Mouse (Mus musculus) liver, embryonic 14.5 days (tissue): ENCODE data around the gene Slc17a3. TPM values are rescaled to one million over a fixed set of nuclear protein-coding genes. Genes with fewer than 3 reads are reported as not detected.

Experiments
- ATAC-seq: fragments of 200-750 bp; cut with Nextera tagmentation; 2 replicates; pipeline ENCODE4 v1.8.0; 2017; ENCODE audit warnings: moderate number of reproducible peaks, mild to moderate bottlenecking, moderate library complexity; ENCODE audit not compliant: insufficient read depth
- DNase-seq, 3 experiments: peaks; one replicate each; pipeline ENCODE4 v3.0.0-alpha.2; 2012 to 2013; ENCODE audit warnings: low read depth in 3 of 3, low spot score in 3 of 3
- H3K27ac ChIP-seq: fragments of 300-500 bp; sonication (generic); 2 replicates; pipeline ENCODE4 v1.5.1; 2014; ENCODE audit warnings: moderate library complexity, mild to moderate bottlenecking, control low read depth, inconsistent platforms
- H3K27me3 ChIP-seq: fragments of 300-500 bp; sonication (generic); 2 replicates; pipeline ENCODE4 v1.6.1; 2014; ENCODE audit warnings: mild to moderate bottlenecking, low read length, moderate library complexity; ENCODE audit not compliant: control insufficient read depth, insufficient read depth
- H3K36me3 ChIP-seq: fragments of 300-500 bp; sonication (generic); replicated peaks from 2 replicates; pipeline ENCODE4 v1.6.1; 2014; ENCODE audit warnings: low read depth; ENCODE audit not compliant: control insufficient read depth, insufficient read depth
- H3K4me1 ChIP-seq, 2 experiments: fragments of 200-500 bp in 1 of 2; fragments of 300-500 bp in 1 of 2; sonication (generic) in 1 of 2; replicated peaks; 2 replicates each; pipeline ENCODE4 v1.6.1; 2012 to 2014; ENCODE audit warnings: antibody characterized with exemption in 1 of 2, inconsistent platforms in 1 of 2, low read length in 1 of 2; ENCODE audit not compliant: control insufficient read depth in 2 of 2, insufficient read depth in 2 of 2
- H3K4me2 ChIP-seq: fragments of 300-500 bp; sonication (generic); 2 replicates; pipeline ENCODE4 v1.6.1; 2014; ENCODE audit warnings: low read depth, mild to moderate bottlenecking, control low read depth, moderate library complexity
- H3K4me3 ChIP-seq, 2 experiments: fragments of 200-500 bp in 1 of 2; fragments of 300-500 bp in 1 of 2; sonication (generic) in 1 of 2; 2 replicates each; pipeline ENCODE4 v1.5.1; 2012 to 2014; ENCODE audit warnings: low read depth in 2 of 2, low read length in 2 of 2, mild to moderate bottlenecking in 2 of 2, control low read depth in 1 of 2, inconsistent platforms in 1 of 2, moderate library complexity in 1 of 2; ENCODE audit not compliant: insufficient read depth in 1 of 2
- H3K9ac ChIP-seq: fragments of 300-500 bp; sonication (generic); replicated peaks from 2 replicates; pipeline ENCODE4 v1.6.1; 2014; ENCODE audit warnings: mild to moderate bottlenecking, control low read depth, moderate library complexity
- H3K9me3 ChIP-seq: fragments of 300-500 bp; sonication (generic); 2 replicates; pipeline ENCODE4 v1.6.1; 2016; ENCODE audit warnings: low read length, mixed read lengths; ENCODE audit not compliant: control insufficient read depth
- CTCF ChIP-seq: IDR thresholded peaks from 2 replicates; pipeline ENCODE4 v1.5.1; 2016; ENCODE audit warnings: antibody characterized with exemption, low read depth, control low read depth
- EP300 ChIP-seq: IDR thresholded peaks from 2 replicates; pipeline ENCODE4 v1.6.1; 2016; ENCODE audit warnings: antibody characterized with exemption, low read depth
- WGBS: fragments of 180-500 bp; shearing (Covaris S2); extraction: QIAGEN DNeasy Blood & Tissue Kit; methylation state at CpG from one replicate; pipeline ENCODE4 v1.1.7; 2014; ENCODE audit not compliant: insufficient replicate concordance; 5-methylcytosine and 5-hydroxymethylcytosine counted together
- polyA plus RNA-seq, 2 experiments: library from polyadenylated mRNA; depleted of rRNA in 1 of 2; stranded (reverse) in 1 of 2; unstranded in 1 of 2; fragments of >200 nt; fragmentation: Nextera tagmentation in 1 of 2; extraction: Ambion mirVana in 1 of 2; gene quantifications; 2 replicates each; pipeline versions ENCODE4 v1.2.1 to v1.2.3; 2012 to 2014

Gene Slc17a3
- polyA plus RNA-seq, 2 experiments, result 3.8 to 4.7 TPM

DNA sequence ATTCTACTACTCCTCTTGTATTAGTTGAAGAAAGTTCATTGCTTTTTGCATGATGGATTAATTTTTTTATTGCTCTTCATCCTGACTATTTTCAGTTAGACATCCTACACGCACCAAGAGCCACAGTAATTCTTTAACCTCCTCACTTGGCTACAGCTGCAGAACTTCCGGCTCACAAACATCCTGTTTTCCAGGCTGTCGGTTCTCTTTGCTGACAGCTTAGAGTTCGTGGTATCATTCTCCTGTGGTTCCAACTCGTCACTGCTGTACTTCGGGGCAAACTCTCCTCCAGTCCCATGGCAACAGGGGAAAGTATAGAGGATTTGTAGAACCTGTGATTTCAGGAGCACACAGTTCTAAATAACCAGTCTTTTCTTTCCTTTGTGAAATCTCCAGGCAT is 59.0 kb downstream of the Slc17a3 start:
- no peaks in the 10 kb centered on the region for H3K36me3 ChIP-seq
- H3K27ac ChIP-seq, result no peak overlapping the region
- H3K4me3 ChIP-seq, result no peak overlapping the region
- DNase-seq (no peak), ATAC-seq (no peak)
- no peak overlapping the region for H3K9ac ChIP-seq
- no peaks in the 10 kb centered on the region; a peak in 2 of 4 replicates for H3K4me1 ChIP-seq
- no peaks in the 10 kb centered on the region for H3K27me3 ChIP-seq
- 18% methylated on average over 6 of the region's 6 CpGs for WGBS
- TF ChIP-seq CTCF, result no peak
- no peak for TF ChIP-seq EP300
- no peak overlapping the region for H3K4me2 ChIP-seq
- H3K9me3 ChIP-seq, result no peaks in the 10 kb centered on the region

GRCm38 (mm10) chr13:23906906-23907305 is 67.7 kb downstream of the Slc17a3 start:
- TF ChIP-seq CTCF, result no peak
- TF ChIP-seq EP300, result no peak
- Histone ChIP-seq H3K4me2 (no peak overlapping the region), H3K27ac (no peak overlapping the region), H3K9ac (no peak overlapping the region), H3K4me3 (no peak overlapping the region), H3K9me3 (no peaks in the 10 kb centered on the region), H3K27me3 (no peaks in the 10 kb centered on the region), H3K4me1 (0 out of 4 replicates have a peak, but pooled peaks cover 0 to 6% of the 10 kb centered on the region in 2 experiments), H3K36me3 (no peaks in the 10 kb centered on the region)
- ATAC-seq (no peak), DNase-seq (no peak)
- 71% methylated on average over 5 of the region's 5 CpGs for WGBS

- Histone ChIP-seq H3K27me3 (no peaks in the 10 kb centered on the region), H3K9me3 (no peaks in the 10 kb centered on the region), H3K36me3 (no peaks in the 10 kb centered on the region), H3K4me2 (no peak overlapping the region), H3K4me1 (peaks cover 11 to 24% of the 10 kb centered on the region in 2 experiments; a peak in 2 of 4 replicates), H3K4me3 (no peak overlapping the region), H3K27ac (no peak overlapping the region), H3K9ac (no peak overlapping the region)
- ATAC-seq (no peak), DNase-seq (no peak)
- 29% methylated on average over 5 of the region's 5 CpGs for WGBS
- no peak for TF ChIP-seq EP300
- no peak for TF ChIP-seq CTCF
Measured at GRCm38 (mm10) chr13:23910121-23910520, 70.9 kb downstream of the Slc17a3 start.

Other genes with a start within 250 kb of the Slc17a3 start
- 2.8 and 3.3 TPM in 2 replicates for gene Hist1h2be, start 218.3 kb upstream of the Slc17a3 start, polyA plus RNA-seq (2012; rRNA removed)
- 0.95 and 1.3 TPM in 2 replicates for gene Hist1h2be, start 218.3 kb upstream of the Slc17a3 start, polyA plus RNA-seq (2014; fragmentation: Nextera tagmentation; extraction: Ambion mirVana)
- 6.3 and 8.0 TPM in 2 replicates for gene Hist1h1e, start 216.9 kb upstream of the Slc17a3 start, polyA plus RNA-seq (2012; rRNA removed)
- gene Hist1h1e, start 216.9 kb upstream of the Slc17a3 start, polyA plus RNA-seq (2014; fragmentation: Nextera tagmentation; extraction: Ambion mirVana), result 23.1 and 24.4 TPM in 2 replicates
- gene Hist1h2ac, start 155.5 kb upstream of the Slc17a3 start, polyA plus RNA-seq (2012; rRNA removed), result 1.5 and 1.8 TPM in 2 replicates
- gene Hist1h2ac, start 155.5 kb upstream of the Slc17a3 start, polyA plus RNA-seq (2014; fragmentation: Nextera tagmentation; extraction: Ambion mirVana), result 1.1 and 1.3 TPM in 2 replicates
- gene Hist1h2bc, start 155.2 kb upstream of the Slc17a3 start, polyA plus RNA-seq (2012; rRNA removed), result 67.1 and 79.7 TPM in 2 replicates
- 104 and 106 TPM in 2 replicates for gene Hist1h2bc, start 155.2 kb upstream of the Slc17a3 start, polyA plus RNA-seq (2014; fragmentation: Nextera tagmentation; extraction: Ambion mirVana)
- 0.13 TPM in 1 of 2 replicates, not detected in the other for gene Hist1h1t, start 143.6 kb upstream of the Slc17a3 start, polyA plus RNA-seq (2012; rRNA removed)
- gene Hist1h1t, start 143.6 kb upstream of the Slc17a3 start, polyA plus RNA-seq (2014; fragmentation: Nextera tagmentation; extraction: Ambion mirVana), result not detected in 2 replicates
- 3.5 and 6.2 TPM in 2 replicates for gene Hist1h4c, start 141.0 kb upstream of the Slc17a3 start, polyA plus RNA-seq (2012; rRNA removed)
- 8.5 and 10.1 TPM in 2 replicates for gene Hist1h4c, start 141.0 kb upstream of the Slc17a3 start, polyA plus RNA-seq (2014; fragmentation: Nextera tagmentation; extraction: Ambion mirVana)
- 2.8 and 3.4 TPM in 2 replicates for gene Hfe, start 128.6 kb upstream of the Slc17a3 start, polyA plus RNA-seq (2012; rRNA removed)
- gene Hfe, start 128.6 kb upstream of the Slc17a3 start, polyA plus RNA-seq (2014; fragmentation: Nextera tagmentation; extraction: Ambion mirVana), result 10.8 and 12.2 TPM in 2 replicates
- 37.4 and 46.8 TPM in 2 replicates for gene Hist1h1c, start 100.6 kb upstream of the Slc17a3 start, polyA plus RNA-seq (2012; rRNA removed)
- gene Hist1h1c, start 100.6 kb upstream of the Slc17a3 start, polyA plus RNA-seq (2014; fragmentation: Nextera tagmentation; extraction: Ambion mirVana), result 72.5 and 86.6 TPM in 2 replicates
- 48.5 and 88.2 TPM in 2 replicates for gene Hist1h3c, start 93.8 kb upstream of the Slc17a3 start, polyA plus RNA-seq (2012; rRNA removed)
- 3.6 and 5.7 TPM in 2 replicates for gene Hist1h3c, start 93.8 kb upstream of the Slc17a3 start, polyA plus RNA-seq (2014; fragmentation: Nextera tagmentation; extraction: Ambion mirVana)
- gene Hist1h2bb, start 92.7 kb upstream of the Slc17a3 start, polyA plus RNA-seq (2012; rRNA removed), result 20.0 and 34.0 TPM in 2 replicates
- gene Hist1h2bb, start 92.7 kb upstream of the Slc17a3 start, polyA plus RNA-seq (2014; fragmentation: Nextera tagmentation; extraction: Ambion mirVana), result 2.6 and 3.5 TPM in 2 replicates
- 45.2 and 45.3 TPM in 2 replicates for gene Hist1h2ab, start 88.3 kb upstream of the Slc17a3 start, polyA plus RNA-seq (2012; rRNA removed)
- gene Hist1h2ab, start 88.3 kb upstream of the Slc17a3 start, polyA plus RNA-seq (2014; fragmentation: Nextera tagmentation; extraction: Ambion mirVana), result 70.4 and 74.8 TPM in 2 replicates
- gene Hist1h3b, start 87.2 kb upstream of the Slc17a3 start, polyA plus RNA-seq (2012; rRNA removed), result 40.0 and 45.7 TPM in 2 replicates
- 8.9 and 11.4 TPM in 2 replicates for gene Hist1h3b, start 87.2 kb upstream of the Slc17a3 start, polyA plus RNA-seq (2014; fragmentation: Nextera tagmentation; extraction: Ambion mirVana)
- gene Hist1h4b, start 82.4 kb upstream of the Slc17a3 start, polyA plus RNA-seq (2012; rRNA removed), result 9.2 and 21.6 TPM in 2 replicates
- gene Hist1h4b, start 82.4 kb upstream of the Slc17a3 start, polyA plus RNA-seq (2014; fragmentation: Nextera tagmentation; extraction: Ambion mirVana), result 4.5 and 5.1 TPM in 2 replicates
- 4.3 and 11.8 TPM in 2 replicates for gene Hist1h4a, start 78.2 kb upstream of the Slc17a3 start, polyA plus RNA-seq (2012; rRNA removed)
- 0.57 and 0.78 TPM in 2 replicates for gene Hist1h4a, start 78.2 kb upstream of the Slc17a3 start, polyA plus RNA-seq (2014; fragmentation: Nextera tagmentation; extraction: Ambion mirVana)
- gene Hist1h3a, start 77.0 kb upstream of the Slc17a3 start, polyA plus RNA-seq (2012; rRNA removed), result 36.1 and 49.8 TPM in 2 replicates
- 5.8 and 7.5 TPM in 2 replicates for gene Hist1h3a, start 77.0 kb upstream of the Slc17a3 start, polyA plus RNA-seq (2014; fragmentation: Nextera tagmentation; extraction: Ambion mirVana)
- 7.6 and 11.9 TPM in 2 replicates for gene Hist1h1a, start 75.8 kb upstream of the Slc17a3 start, polyA plus RNA-seq (2012; rRNA removed)
- gene Hist1h1a, start 75.8 kb upstream of the Slc17a3 start, polyA plus RNA-seq (2014; fragmentation: Nextera tagmentation; extraction: Ambion mirVana), result 6.3 and 7.4 TPM in 2 replicates
- gene Trim38, start 69.5 kb upstream of the Slc17a3 start, polyA plus RNA-seq (2012; rRNA removed), result 0.06 TPM in 1 of 2 replicates, not detected in the other
- gene Trim38, start 69.5 kb upstream of the Slc17a3 start, polyA plus RNA-seq (2014; fragmentation: Nextera tagmentation; extraction: Ambion mirVana), result not detected in 2 replicates
- gene Slc17a2, start 32.4 kb upstream of the Slc17a3 start, polyA plus RNA-seq (2012; rRNA removed), result 1.00 and 1.1 TPM in 2 replicates
- 0.77 and 1.3 TPM in 2 replicates for gene Slc17a2, start 32.4 kb upstream of the Slc17a3 start, polyA plus RNA-seq (2014; fragmentation: Nextera tagmentation; extraction: Ambion mirVana)
- 0.11 and 0.12 TPM in 2 replicates for gene Slc17a1, start 28.3 kb downstream of the Slc17a3 start, polyA plus RNA-seq (2012; rRNA removed)
- gene Slc17a1, start 28.3 kb downstream of the Slc17a3 start, polyA plus RNA-seq (2014; fragmentation: Nextera tagmentation; extraction: Ambion mirVana), result 0.08 and 0.25 TPM in 2 replicates
- 0.02 and 0.03 TPM in 2 replicates for gene Slc17a4, start 75.6 kb downstream of the Slc17a3 start, polyA plus RNA-seq (2012; rRNA removed)
- gene Slc17a4, start 75.6 kb downstream of the Slc17a3 start, polyA plus RNA-seq (2014; fragmentation: Nextera tagmentation; extraction: Ambion mirVana), result 0.04 and 0.08 TPM in 2 replicates
- gene Hist1h2ba, start 94.7 kb downstream of the Slc17a3 start, polyA plus RNA-seq (2012; rRNA removed), result not detected in 2 replicates
- gene Hist1h2ba, start 94.7 kb downstream of the Slc17a3 start, polyA plus RNA-seq (2014; fragmentation: Nextera tagmentation; extraction: Ambion mirVana), result not detected in 2 replicates
- not detected in 2 replicates for gene Hist1h2aa, start 95.0 kb downstream of the Slc17a3 start, polyA plus RNA-seq (2012; rRNA removed)
- gene Hist1h2aa, start 95.0 kb downstream of the Slc17a3 start, polyA plus RNA-seq (2014; fragmentation: Nextera tagmentation; extraction: Ambion mirVana), result not detected in 2 replicates
- not detected in 2 replicates for gene Scgn, start 151.8 kb downstream of the Slc17a3 start, polyA plus RNA-seq (2012; rRNA removed)
- not detected in 2 replicates for gene Scgn, start 151.8 kb downstream of the Slc17a3 start, polyA plus RNA-seq (2014; fragmentation: Nextera tagmentation; extraction: Ambion mirVana)